Mouse (Mus musculus) liver, embryonic 15.5 days (tissue): ENCODE results near the gene Gm3411. TPM values are rescaled to one million over a fixed set of nuclear protein-coding genes. Genes with fewer than 3 reads are reported as not detected.
A peak's percentile ranks its signal among the peaks of the same experiment; 100 is the strongest.
"Not testable (repeated sequence)": the region's sequence is repeated elsewhere in the genome, so short reads cannot be mapped to it uniquely, and the experiment has no call there.

Experiments used
- ATAC-seq: fragments of 200-750 bp; cut with Nextera tagmentation; 2 replicates; pipeline ENCODE4 v1.8.0; 2017; ENCODE audit warnings: moderate number of reproducible peaks, mild to moderate bottlenecking, moderate library complexity; ENCODE audit not compliant: insufficient read depth
- H3K27ac ChIP-seq: fragments of 300-500 bp; sonication (generic); replicated peaks from 2 replicates; pipeline ENCODE4 v1.5.1; 2015; ENCODE audit warnings: mild to moderate bottlenecking, inconsistent platforms
- H3K27me3 ChIP-seq: fragments of 300-500 bp; sonication (generic); 2 replicates; pipeline ENCODE4 v1.6.1; 2015; ENCODE audit warnings: mild to moderate bottlenecking, inconsistent platforms
- H3K36me3 ChIP-seq: fragments of 300-500 bp; sonication (generic); replicated peaks from 2 replicates; pipeline ENCODE4 v1.6.1; 2015; ENCODE audit warnings: moderate library complexity, mild to moderate bottlenecking, inconsistent platforms
- H3K4me1 ChIP-seq: fragments of 300-500 bp; sonication (generic); replicated peaks from 2 replicates; pipeline ENCODE4 v1.6.1; 2015; ENCODE audit warnings: inconsistent platforms
- H3K4me2 ChIP-seq: fragments of 300-500 bp; sonication (generic); 2 replicates; pipeline ENCODE4 v1.6.1; 2015; ENCODE audit warnings: moderate library complexity, mild to moderate bottlenecking, inconsistent platforms
- H3K4me3 ChIP-seq: fragments of 300-500 bp; sonication (generic); replicated peaks from 2 replicates; pipeline ENCODE4 v1.5.1; 2015; ENCODE audit warnings: mild to moderate bottlenecking, inconsistent platforms
- H3K9ac ChIP-seq: fragments of 300-500 bp; sonication (generic); 2 replicates; pipeline ENCODE4 v1.6.1; 2015; ENCODE audit warnings: moderate library complexity, mild to moderate bottlenecking, inconsistent platforms
- H3K9me3 ChIP-seq: fragments of 300-500 bp; sonication (generic); replicated peaks from 2 replicates; pipeline ENCODE4 v1.6.1; 2016; ENCODE audit warnings: inconsistent platforms
- WGBS: fragments of 180-500 bp; shearing (Covaris S2); methylation state at CpG from one replicate; pipeline ENCODE4 v1.1.7; 2015; ENCODE audit warnings: mixed read lengths; ENCODE audit not compliant: insufficient replicate concordance; 5-methylcytosine and 5-hydroxymethylcytosine counted together
- polyA plus RNA-seq: library from polyadenylated mRNA; unstranded; fragments of >200 nt; fragmentation: Nextera tagmentation; extraction: Ambion mirVana; gene quantifications from 2 replicates; pipeline ENCODE4 v1.2.1, GENCODE M21; 2015

Gene Gm3411
- not detected in 2 replicates for polyA plus RNA-seq

GRCm38 (mm10) chr14:6286931-6287715 is at the start of gene Gm3411:
Gene Gm3411 (minus strand): TSS chr14:6287250.
- not testable (repeated sequence) for H3K9me3 ChIP-seq, ATAC-seq, H3K27me3 ChIP-seq, H3K27ac ChIP-seq, H3K9ac ChIP-seq, H3K4me3 ChIP-seq, H3K4me1 ChIP-seq, H3K36me3 ChIP-seq
- under 1% methylated on average over 52 of the region's 57 CpGs for WGBS
- H3K4me2 ChIP-seq, result peak within 1 kb of the TSS; percentile 25; the same call in 1 of the 2 replicates

- 61% methylated on average over 2 of the region's 2 CpGs for WGBS
- not testable (repeated sequence) for H3K4me3 ChIP-seq, H3K9me3 ChIP-seq, H3K36me3 ChIP-seq, H3K27ac ChIP-seq, ATAC-seq, H3K4me2 ChIP-seq, H3K4me1 ChIP-seq, H3K9ac ChIP-seq, H3K27me3 ChIP-seq
These were observed 17.7 kb upstream of the Gm3411 start, which contains the start of gene Gm21103 for GRCm38 (mm10) chr14:6304743-6305142. Gene Gm21103 (minus strand): TSS chr14:6304843.

GRCm38 (mm10) chr14:6219192-6219591 is 67.9 kb downstream of the Gm3411 start, which contains the start of gene Gm21560:
Gene Gm21560 (minus strand): TSS chr14:6219292.
- whole genome bisulfite sequencing, result 35% methylated on average over 1 of the region's 2 CpGs

More at GRCm38 (mm10) chr14:6219192-6219591, 67.9 kb downstream of the Gm3411 start, which contains the start of gene Gm21560:
- not testable (repeated sequence) for ATAC-seq, H3K27ac ChIP-seq, H3K27me3 ChIP-seq, H3K9me3 ChIP-seq, H3K9ac ChIP-seq, H3K4me1 ChIP-seq, H3K4me2 ChIP-seq, H3K4me3 ChIP-seq, H3K36me3 ChIP-seq

Other genes with a start within 250 kb of the Gm3411 start
- gene Gm6337, start 229.0 kb downstream of the Gm3411 start, polyA plus RNA-seq, result not detected in 2 replicates
- not detected in 2 replicates for gene Gm8206, start 193.3 kb downstream of the Gm3411 start, polyA plus RNA-seq
- gene Gm3468, start 178.6 kb downstream of the Gm3411 start, polyA plus RNA-seq, result not detected in 2 replicates
- not detected in 2 replicates for gene Gm3476, start 161.4 kb downstream of the Gm3411 start, polyA plus RNA-seq
- gene Gm21560, start 68.0 kb downstream of the Gm3411 start, polyA plus RNA-seq, result not detected in 2 replicates
- not detected in 2 replicates for gene Gm21103, start 17.6 kb upstream of the Gm3411 start, polyA plus RNA-seq
- not detected in 2 replicates for gene Gm3618, start 56.4 kb upstream of the Gm3411 start, polyA plus RNA-seq
- gene Gm16440, start 103.1 kb upstream of the Gm3411 start, polyA plus RNA-seq, result not detected in 2 replicates
- 0.06 TPM in 1 of 2 replicates, not detected in the other for gene Gm3591, start 125.2 kb upstream of the Gm3411 start, polyA plus RNA-seq
- gene Gm3594, start 157.4 kb upstream of the Gm3411 start, polyA plus RNA-seq, result not detected in 2 replicates